Mouse (Mus musculus): ENCODE data around the gene Fam172a.

Fam172a gene

GRCm38 (mm10) chr13:78178771-78179170 lies 476.9 kb downstream of the Fam172a start:
- no peak for DNase-seq (ENCODE audit: low spot score in 2 of 2)

GRCm38 (mm10) chr13:78179312-78180097 lies 477.7 kb downstream of the Fam172a start:
- DNase-seq (ENCODE audit: low spot score in 2 of 2): no peak

- no peak for DNase-seq (ENCODE audit: low spot score in 2 of 2)
Observed at GRCm38 (mm10) chr13:78180261-78180660, 478.4 kb downstream of the Fam172a start.

- DNase-seq (ENCODE audit: low spot score in 2 of 2): no peak
Observed at GRCm38 (mm10) chr13:78181071-78181929, 479.5 kb downstream of the Fam172a start.

GRCm38 (mm10) chr13:78181930-78182558 lies 480.2 kb downstream of the Fam172a start:
- no peak for DNase-seq (ENCODE audit: low spot score in 2 of 2)

GRCm38 (mm10) chr13:78183004-78183403 lies 481.2 kb downstream of the Fam172a start:
- DNase-seq (ENCODE audit: low spot score in 2 of 2): no peak

- no peak for DNase-seq (ENCODE audit: low spot score in 2 of 2)
Observed at GRCm38 (mm10) chr13:78183986-78184385, 482.2 kb downstream of the Fam172a start.

- DNase-seq (ENCODE audit: low spot score in 2 of 2): no peak
Observed at GRCm38 (mm10) chr13:78184786-78185466, 483.1 kb downstream of the Fam172a start.

- DNase-seq (ENCODE audit: low spot score in 2 of 2): no peak
Observed at GRCm38 (mm10) chr13:78186340-78186946, 484.6 kb downstream of the Fam172a start.

- DNase-seq (ENCODE audit: low spot score in 2 of 2): no peak
Observed at GRCm38 (mm10) chr13:78187833-78188232, 486.0 kb downstream of the Fam172a start.

GRCm38 (mm10) chr13:78189586-78189985 lies 487.8 kb downstream of the Fam172a start:
- DNase-seq (ENCODE audit: low spot score in 2 of 2): no peak

GRCm38 (mm10) chr13:78193211-78193610 lies 491.4 kb downstream of the Fam172a start:
- DNase-seq (ENCODE audit: low spot score in 2 of 2): no peak

GRCm38 (mm10) chr13:78194135-78194849 lies 492.5 kb downstream of the Fam172a start:
- DNase-seq (ENCODE audit: low spot score in 2 of 2): no peak

- DNase-seq (ENCODE audit: low spot score in 2 of 2): peak in 1 of 2 experiments; percentile 47
Observed at GRCm38 (mm10) chr13:78194850-78195600, 493.2 kb downstream of the Fam172a start.

GRCm38 (mm10) chr13:78195601-78196115 lies 493.8 kb downstream of the Fam172a start:
- DNase-seq (ENCODE audit: low spot score in 2 of 2): no peak

- no peak for DNase-seq (ENCODE audit: low spot score in 2 of 2)
Observed at GRCm38 (mm10) chr13:78196236-78196796, 494.5 kb downstream of the Fam172a start.

GRCm38 (mm10) chr13:78197286-78197818 lies 495.5 kb downstream of the Fam172a start:
- no peak for DNase-seq (ENCODE audit: low spot score in 2 of 2)

- no peak for DNase-seq (ENCODE audit: low spot score in 2 of 2)
Observed at GRCm38 (mm10) chr13:78197819-78198390, 496.1 kb downstream of the Fam172a start.
